Mouse (Mus musculus) cerebellum, adult 2 months (tissue): ENCODE data around the gene Cdrt4.

ENCODE experiments used
- CTCF ChIP-seq: fragments of 200-500 bp; IDR thresholded peaks from 2 replicates; pipeline ENCODE4 v1.5.1; 2011; ENCODE audit warnings: low read depth, mild to moderate bottlenecking, control low read depth, low read length, moderate library complexity, borderline replicate concordance; ENCODE audit not compliant: insufficient read depth
- POLR2A ChIP-seq: fragments of 200-500 bp; IDR thresholded peaks from 2 replicates; pipeline ENCODE4 v1.6.1; 2011; ENCODE audit warnings: low read length, control low read depth, borderline replicate concordance; ENCODE audit not compliant: insufficient read depth

DNA sequence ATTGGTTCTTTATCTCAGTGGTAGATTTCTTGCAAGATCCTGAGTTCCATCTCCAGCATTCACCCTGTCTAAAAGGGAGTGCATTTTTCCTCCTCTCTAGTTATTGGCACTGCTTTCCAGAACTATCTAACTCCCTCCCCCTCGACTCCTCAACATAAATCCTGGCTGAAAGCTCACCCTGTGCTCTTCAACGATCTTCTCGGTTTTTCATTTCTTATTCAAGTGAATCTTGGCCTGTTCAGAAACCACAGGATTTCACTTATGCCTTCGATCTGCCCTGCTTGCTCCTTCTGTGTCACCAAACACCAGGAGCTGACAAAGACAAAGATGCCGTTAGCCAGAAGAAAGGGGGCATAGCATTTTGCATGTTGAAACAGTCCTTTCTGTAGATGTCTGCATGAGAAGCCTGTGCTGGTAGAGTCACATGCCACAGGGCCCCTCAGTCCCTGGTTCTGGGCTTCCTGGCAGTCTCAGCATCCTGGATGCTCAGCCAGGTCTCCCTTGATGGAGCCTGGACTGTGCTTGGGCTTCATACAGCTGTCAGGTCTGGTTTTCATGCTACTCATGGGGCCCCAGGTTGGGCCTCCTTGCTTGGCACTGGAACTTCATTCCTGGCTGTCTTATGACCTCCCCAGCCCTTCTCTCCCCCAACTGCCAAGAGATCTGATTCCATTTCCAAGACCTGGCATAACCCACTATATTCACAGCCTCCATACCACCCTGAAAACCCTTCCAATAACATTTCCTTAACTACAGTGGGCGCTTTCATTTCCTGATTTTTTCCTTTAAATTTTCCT is 30.8 kb upstream of the Cdrt4 start:
- TF ChIP-seq CTCF: no peak
- no peak for TF ChIP-seq POLR2A
